Mouse (Mus musculus): Measurements from ENCODE around the gene Gm8298.

DNA sequence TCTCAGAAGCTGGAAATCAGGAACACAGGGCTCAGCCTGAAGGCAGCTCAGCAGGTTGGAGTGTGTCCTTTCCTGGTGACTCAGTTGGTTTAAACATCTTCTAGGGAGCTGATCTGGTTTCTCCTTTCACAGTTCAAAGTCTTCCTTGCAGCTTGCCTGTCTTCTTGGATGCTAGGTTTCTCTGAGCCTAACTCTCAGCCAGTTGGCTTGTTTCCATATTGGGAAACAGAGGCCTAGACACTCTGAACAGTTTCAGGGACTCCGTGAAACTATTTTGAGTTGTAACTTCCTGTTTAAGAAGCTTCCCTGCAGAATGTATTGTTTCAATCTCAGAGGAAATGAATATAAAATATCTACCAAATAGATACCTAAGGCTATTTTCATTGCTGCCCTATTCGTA is 32.4 kb downstream of the Gm8298 start:
- TF ChIP-seq CTCF (IDR thresholded peaks at IDR 0.05; ENCODE audit: borderline replicate concordance, insufficient read depth, low read length) (no peak), POLR2A (IDR thresholded peaks at IDR 0.05; ENCODE audit: low read depth, low read length) (no peak)
